Mouse (Mus musculus) cerebellum, adult 2 months (tissue): Measurements from ENCODE around the gene Rps19bp1.

ENCODE experiments used
- CTCF ChIP-seq: fragments of 200-500 bp; IDR thresholded peaks from 2 replicates; pipeline ENCODE4 v1.5.1; 2011; ENCODE audit warnings: low read depth, mild to moderate bottlenecking, control low read depth, low read length, moderate library complexity, borderline replicate concordance; ENCODE audit not compliant: insufficient read depth
- POLR2A ChIP-seq: fragments of 200-500 bp; IDR thresholded peaks from 2 replicates; pipeline ENCODE4 v1.6.1; 2011; ENCODE audit warnings: low read length, control low read depth, borderline replicate concordance; ENCODE audit not compliant: insufficient read depth

- TF ChIP-seq CTCF: no peak
- TF ChIP-seq POLR2A: no peak
Measured at GRCm38 (mm10) chr15:80261100-80261499, 3.0 kb downstream of the Rps19bp1 start.
